Mouse (Mus musculus): ENCODE measurements around the gene Kbtbd12. TPM values are rescaled to one million over a fixed set of nuclear protein-coding genes. Genes with fewer than 3 reads are reported as not detected.

The Kbtbd12 gene
- polyA plus RNA-seq, 1 experiment from 2014 or later = not detected

GRCm38 (mm10) chr6:88619542-88619941 is 18.2 kb downstream of the Kbtbd12 start:
- Histone ChIP-seq H3K4me1 (ENCODE audit: control insufficient read depth, insufficient read depth, low read length) (no peaks in the 10 kb centered on the region), H3K27me3 (ENCODE audit: control insufficient read depth, insufficient read depth, low read length) (no peaks in the 10 kb centered on the region), H3K4me3 (ENCODE audit: low read depth, low read length) (no peak overlapping the region), H3K4me2 (ENCODE audit: low read depth, low read length) (no peak overlapping the region), H3K9ac (replicated peaks; ENCODE audit: low read length) (no peak overlapping the region), H3K36me3 (replicated peaks; ENCODE audit: control insufficient read depth, insufficient read depth, low read depth, low read length) (no peaks in the 10 kb centered on the region), H3K9me3 (replicated peaks; ENCODE audit: control insufficient read depth, low read length) (no peaks in the 10 kb centered on the region), H3K27ac (replicated peaks; ENCODE audit: low read depth, low read length) (no peak overlapping the region)
- 38% methylated on average over 5 of the region's 5 CpGs for WGBS
- DNase-seq (ENCODE audit: low spot score) (no peak), ATAC-seq (replicated peaks; ENCODE audit: insufficient number of reproducible peaks, low FRiP score, low TSS enrichment, low read depth) (no peak)

DNA sequence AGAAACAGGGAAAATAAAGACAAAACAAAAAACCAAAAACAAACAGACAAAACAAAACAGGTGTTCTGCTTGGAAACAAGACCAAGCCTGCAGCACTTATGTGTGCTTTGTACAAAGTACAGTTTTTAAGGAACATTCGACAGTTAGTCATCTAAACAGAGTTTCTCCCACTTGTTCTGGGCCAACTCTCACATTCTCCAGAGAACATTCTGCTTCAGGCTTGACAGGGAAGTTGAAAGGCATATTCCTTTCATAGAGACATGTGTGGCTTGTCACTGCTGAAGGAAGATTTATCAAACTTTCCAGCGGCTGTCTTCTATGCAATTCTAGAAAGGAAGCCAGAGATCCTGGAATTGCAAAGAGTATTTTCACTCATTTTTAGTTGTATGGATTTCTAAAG is 22.4 kb downstream of the Kbtbd12 start:
- DNase-seq (ENCODE audit: low spot score) (no peak), ATAC-seq (replicated peaks; ENCODE audit: insufficient number of reproducible peaks, low FRiP score, low TSS enrichment, low read depth) (no peak)
- Histone ChIP-seq H3K27ac (replicated peaks; ENCODE audit: low read depth, low read length) (no peak overlapping the region), H3K27me3 (ENCODE audit: control insufficient read depth, insufficient read depth, low read length) (no peaks in the 10 kb centered on the region), H3K9me3 (replicated peaks; ENCODE audit: control insufficient read depth, low read length) (no peaks in the 10 kb centered on the region), H3K4me1 (ENCODE audit: control insufficient read depth, insufficient read depth, low read length) (no peaks in the 10 kb centered on the region), H3K9ac (replicated peaks; ENCODE audit: low read length) (no peak overlapping the region), H3K4me2 (ENCODE audit: low read depth, low read length) (no peak overlapping the region), H3K36me3 (replicated peaks; ENCODE audit: control insufficient read depth, insufficient read depth, low read depth, low read length) (no peaks in the 10 kb centered on the region), H3K4me3 (ENCODE audit: low read depth, low read length) (no peak overlapping the region)
- 71% methylated on average over 2 of the region's 2 CpGs for WGBS

GRCm38 (mm10) chr6:88606417-88606816 is 31.3 kb downstream of the Kbtbd12 start:
- Histone ChIP-seq H3K27me3 (ENCODE audit: control insufficient read depth, insufficient read depth, low read length) (no peaks in the 10 kb centered on the region), H3K27ac (replicated peaks; ENCODE audit: low read depth, low read length) (no peak overlapping the region), H3K9me3 (replicated peaks; ENCODE audit: control insufficient read depth, low read length) (no peaks in the 10 kb centered on the region), H3K4me2 (ENCODE audit: low read depth, low read length) (no peak overlapping the region), H3K36me3 (replicated peaks; ENCODE audit: control insufficient read depth, insufficient read depth, low read depth, low read length) (no peaks in the 10 kb centered on the region), H3K4me3 (ENCODE audit: low read depth, low read length) (no peak overlapping the region), H3K9ac (replicated peaks; ENCODE audit: low read length) (no peak overlapping the region), H3K4me1 (ENCODE audit: control insufficient read depth, insufficient read depth, low read length) (no peaks in the 10 kb centered on the region)
- ATAC-seq (replicated peaks; ENCODE audit: insufficient number of reproducible peaks, low FRiP score, low TSS enrichment, low read depth) = no peak
- 77% methylated on average over 2 of the region's 2 CpGs for WGBS
- no peak for DNase-seq (ENCODE audit: low spot score)

DNA sequence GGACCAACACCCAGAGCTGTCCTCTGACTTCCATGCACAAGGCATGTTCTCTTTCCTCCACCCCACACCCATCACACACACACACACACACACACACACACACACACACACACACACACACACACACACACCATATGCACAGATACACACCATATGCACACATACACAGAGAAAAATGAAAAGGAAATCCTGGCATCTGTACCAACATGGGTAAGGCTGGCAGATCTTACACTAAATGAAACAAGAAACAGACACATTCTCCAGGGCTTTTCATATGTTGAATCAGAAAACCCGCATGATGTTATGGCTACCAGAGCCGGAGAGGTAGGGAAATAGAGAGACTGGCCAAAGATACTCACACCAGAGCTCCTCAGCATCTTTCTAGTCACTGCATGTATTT is 32.0 kb downstream of the Kbtbd12 start:
- Histone ChIP-seq H3K4me2 (ENCODE audit: low read depth, low read length) (no peak overlapping the region), H3K4me3 (ENCODE audit: low read depth, low read length) (no peak overlapping the region), H3K4me1 (ENCODE audit: control insufficient read depth, insufficient read depth, low read length) (no peaks in the 10 kb centered on the region), H3K36me3 (replicated peaks; ENCODE audit: control insufficient read depth, insufficient read depth, low read depth, low read length) (no peaks in the 10 kb centered on the region), H3K9me3 (replicated peaks; ENCODE audit: control insufficient read depth, low read length) (no peaks in the 10 kb centered on the region), H3K9ac (replicated peaks; ENCODE audit: low read length) (no peak overlapping the region), H3K27ac (replicated peaks; ENCODE audit: low read depth, low read length) (no peak overlapping the region), H3K27me3 (ENCODE audit: control insufficient read depth, insufficient read depth, low read length) (no peaks in the 10 kb centered on the region)
- ATAC-seq (replicated peaks; ENCODE audit: insufficient number of reproducible peaks, low FRiP score, low TSS enrichment, low read depth) (no peak), DNase-seq (ENCODE audit: low spot score) (no peak)
- WGBS = 88% methylated on average over 2 of the region's 2 CpGs

DNA sequence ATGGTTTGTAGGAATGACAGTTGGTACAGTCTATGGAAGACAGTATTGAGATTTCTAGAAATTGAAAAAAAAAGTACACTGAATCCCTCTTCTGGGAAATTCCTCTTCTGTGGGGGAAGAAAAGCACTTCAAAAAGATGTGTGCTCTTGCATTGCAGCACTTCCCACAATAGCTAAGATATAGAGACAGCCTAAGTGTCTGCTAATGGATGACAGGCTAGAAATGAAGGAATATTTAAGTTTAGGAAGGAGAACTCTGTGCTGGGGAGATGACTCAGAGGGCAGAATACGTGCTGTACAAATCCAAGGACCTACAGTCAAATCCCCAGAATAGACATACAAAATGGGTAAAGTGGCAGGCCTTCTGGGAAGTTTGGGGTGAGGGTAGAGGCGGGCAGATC is 32.5 kb downstream of the Kbtbd12 start:
- WGBS = 65% methylated on average over 2 of the region's 2 CpGs
- no peaks in the 10 kb centered on the region for H3K4me1 ChIP-seq (ENCODE audit: control insufficient read depth, insufficient read depth, low read length)

DNA sequence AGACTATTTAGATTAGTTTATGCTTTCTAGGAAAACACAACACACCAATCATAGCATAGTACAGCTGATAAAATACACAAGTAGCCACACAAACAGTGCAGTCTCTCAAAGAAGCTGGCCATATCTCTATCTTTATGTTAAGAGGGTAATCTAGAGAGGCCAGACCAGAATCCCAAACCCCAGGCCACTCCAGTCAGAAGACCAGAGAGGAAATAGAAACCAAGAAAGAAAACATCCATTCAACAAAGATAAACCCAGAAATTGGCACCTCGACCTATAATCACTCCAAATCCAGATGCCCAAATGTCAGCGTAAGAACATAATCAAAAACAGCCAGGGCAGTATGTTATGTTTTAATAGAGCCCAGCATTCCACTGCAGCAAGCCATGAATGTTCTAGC is 41.6 kb downstream of the Kbtbd12 start:
- WGBS = 45% methylated on average over 2 of the region's 2 CpGs
- no peaks in the 10 kb centered on the region for H3K9me3 ChIP-seq (replicated peaks; ENCODE audit: control insufficient read depth, low read length)
- H3K4me2 ChIP-seq (ENCODE audit: low read depth, low read length) = no peak overlapping the region
- no peaks in the 10 kb centered on the region for H3K4me1 ChIP-seq (ENCODE audit: control insufficient read depth, insufficient read depth, low read length)
- DNase-seq (ENCODE audit: low spot score) (no peak), ATAC-seq (replicated peaks; ENCODE audit: insufficient number of reproducible peaks, low FRiP score, low TSS enrichment, low read depth) (no peak)
- H3K36me3 ChIP-seq (replicated peaks; ENCODE audit: control insufficient read depth, insufficient read depth, low read depth, low read length) = no peaks in the 10 kb centered on the region
- no peak overlapping the region for H3K4me3 ChIP-seq (ENCODE audit: low read depth, low read length)
- no peaks in the 10 kb centered on the region for H3K27me3 ChIP-seq (ENCODE audit: control insufficient read depth, insufficient read depth, low read length)
- H3K27ac ChIP-seq (replicated peaks; ENCODE audit: low read depth, low read length) = no peak overlapping the region
- H3K9ac ChIP-seq (replicated peaks; ENCODE audit: low read length) = no peak overlapping the region

More for the DNA sequence above, 32.5 kb downstream of the Kbtbd12 start:
- Histone ChIP-seq H3K9ac (replicated peaks; ENCODE audit: low read length) (no peak overlapping the region), H3K27me3 (ENCODE audit: control insufficient read depth, insufficient read depth, low read length) (no peaks in the 10 kb centered on the region), H3K36me3 (replicated peaks; ENCODE audit: control insufficient read depth, insufficient read depth, low read depth, low read length) (no peaks in the 10 kb centered on the region), H3K4me3 (ENCODE audit: low read depth, low read length) (no peak overlapping the region), H3K9me3 (replicated peaks; ENCODE audit: control insufficient read depth, low read length) (no peaks in the 10 kb centered on the region), H3K4me2 (ENCODE audit: low read depth, low read length) (no peak overlapping the region), H3K27ac (replicated peaks; ENCODE audit: low read depth, low read length) (no peak overlapping the region)
- ATAC-seq (replicated peaks; ENCODE audit: insufficient number of reproducible peaks, low FRiP score, low TSS enrichment, low read depth) = no peak
- DNase-seq (ENCODE audit: low spot score) = no peak

GRCm38 (mm10) chr6:88592367-88592766 is 45.4 kb downstream of the Kbtbd12 start:
- Histone ChIP-seq H3K27ac (replicated peaks; ENCODE audit: low read depth, low read length) (no peak overlapping the region), H3K36me3 (replicated peaks; ENCODE audit: control insufficient read depth, insufficient read depth, low read depth, low read length) (no peaks in the 10 kb centered on the region), H3K9me3 (replicated peaks; ENCODE audit: control insufficient read depth, low read length) (no peaks in the 10 kb centered on the region), H3K4me2 (ENCODE audit: low read depth, low read length) (no peak overlapping the region), H3K9ac (replicated peaks; ENCODE audit: low read length) (no peak overlapping the region), H3K27me3 (ENCODE audit: control insufficient read depth, insufficient read depth, low read length) (no peaks in the 10 kb centered on the region), H3K4me1 (ENCODE audit: control insufficient read depth, insufficient read depth, low read length) (no peaks in the 10 kb centered on the region), H3K4me3 (ENCODE audit: low read depth, low read length) (no peak overlapping the region)
- no peak for ATAC-seq (replicated peaks; ENCODE audit: insufficient number of reproducible peaks, low FRiP score, low TSS enrichment, low read depth)
- 80% methylated on average over 6 of the region's 6 CpGs for whole genome bisulfite sequencing
- DNase-seq (ENCODE audit: low spot score) = no peak

DNA sequence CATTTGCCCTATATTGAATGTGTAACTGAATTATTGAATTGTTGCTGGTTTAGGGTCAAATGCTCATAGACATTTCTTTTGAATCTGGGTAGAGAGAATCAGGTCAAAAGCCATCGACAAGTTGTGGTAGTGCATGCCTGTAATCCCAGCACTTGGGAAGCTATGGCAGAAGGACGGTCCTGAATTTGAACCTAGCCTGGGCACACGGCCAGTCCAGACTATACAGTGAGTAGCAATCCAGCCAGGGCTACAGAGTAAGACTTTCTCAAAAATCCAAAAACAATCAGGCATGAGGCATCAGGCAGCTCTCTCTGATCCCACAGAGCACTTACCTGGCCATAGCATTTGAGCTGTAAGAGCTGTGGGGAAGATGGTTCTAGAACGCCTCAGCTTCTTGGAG is 47.5 kb downstream of the Kbtbd12 start:
- H3K4me1 ChIP-seq (ENCODE audit: control insufficient read depth, insufficient read depth, low read length) = no peaks in the 10 kb centered on the region
- ATAC-seq (replicated peaks; ENCODE audit: insufficient number of reproducible peaks, low FRiP score, low TSS enrichment, low read depth) = no peak
- no peak overlapping the region for H3K4me2 ChIP-seq (ENCODE audit: low read depth, low read length)
- no peak overlapping the region for H3K27ac ChIP-seq (replicated peaks; ENCODE audit: low read depth, low read length)
- H3K4me3 ChIP-seq (ENCODE audit: low read depth, low read length) = no peak overlapping the region
- no peak for DNase-seq (ENCODE audit: low spot score)
- no peak overlapping the region for H3K9ac ChIP-seq (replicated peaks; ENCODE audit: low read length)
- H3K27me3 ChIP-seq (ENCODE audit: control insufficient read depth, insufficient read depth, low read length) = no peaks in the 10 kb centered on the region
- no peaks in the 10 kb centered on the region for H3K9me3 ChIP-seq (replicated peaks; ENCODE audit: control insufficient read depth, low read length)
- H3K36me3 ChIP-seq (replicated peaks; ENCODE audit: control insufficient read depth, insufficient read depth, low read depth, low read length) = no peaks in the 10 kb centered on the region
- WGBS = 89% methylated on average over 4 of the region's 4 CpGs
